In genomic region chr4:44022766-44023165, GRCm38 (mm10) we compare ENCODE assay signal across 28 mouse cellular contexts. TPM values are rescaled to one million over a fixed set of nuclear protein-coding genes. Genes with fewer than 3 reads are reported as not detected.
DNase-seq lines count a peak whose midpoint lies in the region; ATAC-seq and TF ChIP-seq lines count a peak whose summit lies in the region.
"Had no signal": no experiment of that assay in that cellular context is flagged by ENCODE, and none has a peak within 500 bp of the region (broad histone marks: within the 10 kb centered on the region; RNA-seq: fewer than 3 reads in every experiment).

No protein-coding gene starts in this region.

- no peak overlapping the region for H3K27ac ChIP-seq in heart, embryonic 10.5 days
- peak overlapping the region; percentile 90 for H3K27ac ChIP-seq in thymus, adult 2 months (ENCODE audit: control insufficient read depth, insufficient read depth, low read length)
- H3K27ac ChIP-seq in embryonic facial prominence, embryonic 14.5 days (replicated peaks; ENCODE audit: low read depth, low read length): no peak overlapping the region
- H3K27ac ChIP-seq: heart, embryonic 13.5 days; hindbrain, embryonic 14.5 days; lung, embryonic 15.5 days; macrophage; midbrain, embryonic 13.5 days; neural tube, embryonic 12.5 days had no signal

- peaks cover 12% of the 10 kb centered on the region for H3K4me1 ChIP-seq in heart, embryonic 10.5 days
- peaks cover 25% of the 10 kb centered on the region for H3K4me1 ChIP-seq in thymus, adult 2 months (replicated peaks; ENCODE audit: control insufficient read depth, insufficient read depth, low read length)
- H3K4me1 ChIP-seq in embryonic facial prominence, embryonic 14.5 days (ENCODE audit: control insufficient read depth, insufficient read depth, low read length): no peaks in the 10 kb centered on the region
- H3K4me1 ChIP-seq: lung, embryonic 15.5 days; neural tube, embryonic 12.5 days had no signal

- H3K36me3 ChIP-seq in heart, embryonic 10.5 days: peaks cover 99% of the 10 kb centered on the region
- peaks cover 60% of the 10 kb centered on the region for H3K36me3 ChIP-seq in thymus, adult 2 months (ENCODE audit: control insufficient read depth, insufficient read depth, low read length)
- peaks cover 95% of the 10 kb centered on the region for H3K36me3 ChIP-seq in embryonic facial prominence, embryonic 14.5 days (ENCODE audit: control insufficient read depth, insufficient read depth, low read length)

- H3K9me3 ChIP-seq in heart, embryonic 10.5 days: no peaks in the 10 kb centered on the region
- H3K9me3 ChIP-seq in embryonic facial prominence, embryonic 14.5 days (ENCODE audit: control insufficient read depth, low read length): no peaks in the 10 kb centered on the region
- H3K9me3 ChIP-seq: heart, embryonic 13.5 days; lung, embryonic 15.5 days; midbrain, embryonic 13.5 days; neural tube, embryonic 12.5 days had no signal

- H3K4me3 ChIP-seq in heart, embryonic 10.5 days: no peak overlapping the region
- no peak overlapping the region for H3K4me3 ChIP-seq in thymus, adult 2 months (ENCODE audit: control insufficient read depth, insufficient read depth, low read length)
- H3K4me3 ChIP-seq in embryonic facial prominence, embryonic 14.5 days (ENCODE audit: low read depth, low read length): no peak overlapping the region
- H3K4me3 ChIP-seq: heart, embryonic 13.5 days; lung, embryonic 15.5 days; midbrain, embryonic 13.5 days; neural tube, embryonic 12.5 days had no signal

- ATAC-seq in embryonic facial prominence, embryonic 14.5 days (ENCODE audit: low read depth): peak; percentile 45; the same call in 1 of the 2 replicates
- ATAC-seq: forebrain, embryonic 16.5 days; midbrain, embryonic 13.5 days had no signal

- WGBS in heart, embryonic 10.5 days: 95% methylated on average over 11 of the region's 11 CpGs
- 11% methylated on average over 11 of the region's 11 CpGs for WGBS in thymus, adult 2 months
- WGBS in embryonic facial prominence, embryonic 14.5 days: 91% methylated on average over 11 of the region's 11 CpGs

- H3K9ac ChIP-seq in embryonic facial prominence, embryonic 14.5 days (ENCODE audit: low read depth, low read length): no peak overlapping the region
- H3K9ac ChIP-seq: heart, embryonic 13.5 days; hindbrain, embryonic 14.5 days; lung, embryonic 15.5 days; midbrain, embryonic 13.5 days; neural tube, embryonic 12.5 days had no signal

- TF ChIP-seq POLR2A in thymus, adult 2 months (IDR thresholded peaks at IDR 0.05; ENCODE audit: control insufficient read depth, extremely low read depth, insufficient read depth, low read length, poor library complexity): no peak

- no peak overlapping the region for H3K4me2 ChIP-seq in embryonic facial prominence, embryonic 14.5 days (ENCODE audit: low read depth, low read length)
- H3K4me2 ChIP-seq: heart, embryonic 13.5 days; hindbrain, embryonic 14.5 days; liver, embryonic 11.5 days; lung, embryonic 15.5 days; midbrain, embryonic 13.5 days; neural tube, embryonic 12.5 days had no signal

- no peak for TF ChIP-seq CTCF in thymus, adult 2 months (IDR thresholded peaks at IDR 0.05; ENCODE audit: borderline replicate concordance, control insufficient read depth, extremely low read depth, insufficient read depth, low read length, poor library complexity)

- DNase-seq in adrenal gland, adult (ENCODE audit: inconsistent age in 2 of 2, low spot score in 1 of 2): peak; percentile 2 to 16
- no peak for DNase-seq in adrenal gland, postnatal 4 days (ENCODE audit: low spot score in 2 of 2)
- peak; percentile 61 for DNase-seq in heart, embryonic 10.5 days (ENCODE audit: low spot score)
- DNase-seq in heart, postnatal 14 days: no peak
- DNase-seq in thymus, adult 2 months: no peak
- DNase-seq in thymus, postnatal 10 days (ENCODE audit: low spot score in 2 of 2): no peak
- no peak for DNase-seq in embryonic facial prominence, embryonic 14.5 days (ENCODE audit: low spot score)
- no peak for DNase-seq in frontal cortex, postnatal 14 days (ENCODE audit: low spot score in 2 of 2)
- DNase-seq: adrenal gland, postnatal 25 days; cerebellum, adult 2 months; gastrocnemius, postnatal 36 days; heart, postnatal 36 days; kidney, adult 9 months; kidney, postnatal 36 days; right cerebral cortex, postnatal 4 days had no signal

- intact Hi-C loops in heart, postnatal 14 days (cut with DNase I): no loop called here

- no peaks in the 10 kb centered on the region for H3K27me3 ChIP-seq in heart, embryonic 10.5 days (ENCODE audit: insufficient read depth, poor library complexity, severe bottlenecking)
- no peaks in the 10 kb centered on the region for H3K27me3 ChIP-seq in thymus, adult 2 months (ENCODE audit: control insufficient read depth, insufficient read depth, low read length)
- H3K27me3 ChIP-seq in embryonic facial prominence, embryonic 14.5 days (replicated peaks; ENCODE audit: control insufficient read depth, insufficient read depth, low read length): no peaks in the 10 kb centered on the region
- H3K27me3 ChIP-seq: heart, embryonic 13.5 days; lung, embryonic 15.5 days; neural tube, embryonic 12.5 days had no signal

RNA-seq across cellular contexts. Expression of gene Clta, which starts 18.5 kb away (rescaled TPM):
- 100 to 1,000 TPM; 202 to 211 TPM for total RNA-seq in adrenal gland, postnatal 4 days (2021)
- 156 and 170 TPM in 2 replicates for polyA plus RNA-seq in heart, embryonic 10.5 days (2016; fragmentation: Nextera tagmentation; extraction: Ambion mirVana)
- total RNA-seq in heart, postnatal 14 days (2021): 10 to 100 TPM; 83.0 to 91.0 TPM
- polyA plus RNA-seq in thymus, adult 2 months (2012; rRNA removed): 184 and 193 TPM in 2 replicates
- polyA plus RNA-seq in embryonic facial prominence, embryonic 14.5 days (2014; fragmentation: Nextera tagmentation; extraction: Ambion mirVana): 254 and 258 TPM in 2 replicates

RNA-seq across cellular contexts. Expression of gene Ccin, which starts 39.5 kb away (rescaled TPM):
- total RNA-seq in adrenal gland, postnatal 4 days (2021): under 1 TPM in 1 of 2 experiments, not detected in 1; 0.20 TPM
- not detected in 2 replicates for polyA plus RNA-seq in heart, embryonic 10.5 days (2016; fragmentation: Nextera tagmentation; extraction: Ambion mirVana)
- not detected for total RNA-seq in heart, postnatal 14 days (2021)
- 0.11 and 0.32 TPM in 2 replicates for polyA plus RNA-seq in thymus, adult 2 months (2012; rRNA removed)
- polyA plus RNA-seq in embryonic facial prominence, embryonic 14.5 days (2014; fragmentation: Nextera tagmentation; extraction: Ambion mirVana): not detected in 2 replicates
- total RNA-seq: adrenal gland, postnatal 25 days; common myeloid progenitor, adult 5-6 weeks; gastrocnemius, postnatal 36 days; left cerebral cortex, adult 8-10 months had no signal
- polyA plus RNA-seq: cerebellum, adult 2 months; embryonic facial prominence, embryonic 11.5 days; forebrain, embryonic 16.5 days; heart, embryonic 13.5 days; intestine, embryonic 14.5 days; limb, embryonic 11.5 days; liver, embryonic 11.5 days; lung, embryonic 15.5 days; macrophage; midbrain, embryonic 13.5 days; neural tube, embryonic 12.5 days had no signal

Comparison
In these comparisons a context has a peak if more than half of its experiments do, and no peak if none do; other contexts are left out.
1. DNase-seq: peak in adrenal gland, adult (2 of 2) and heart, embryonic 10.5 days (single experiment); none in adrenal gland, postnatal 4 days (0 of 2), heart, postnatal 14 days (0 of 2), thymus, adult 2 months (single experiment), thymus, postnatal 10 days (0 of 2), embryonic facial prominence, embryonic 14.5 days (single experiment) and frontal cortex, postnatal 14 days (0 of 2).